Mouse (Mus musculus) heart, adult 2 months (tissue): ENCODE data around the gene Tle6. TPM values are rescaled to one million over a fixed set of nuclear protein-coding genes. Genes with fewer than 3 reads are reported as not detected.

Experiments
- DNase-seq, 2 experiments: peaks; one replicate each; pipeline ENCODE4 v3.0.0; 2021
- H3K27ac ChIP-seq: fragments of 200-600 bp; 2 replicates; pipeline ENCODE4 v1.8.1; 2022
- H3K27me3 ChIP-seq: fragments of 200-500 bp; 2 replicates; pipeline ENCODE4 v1.6.1; 2012; ENCODE audit warnings: mild to moderate bottlenecking, low read length, inconsistent platforms, mixed read lengths; ENCODE audit not compliant: control insufficient read depth, insufficient read depth
- H3K36me3 ChIP-seq: fragments of 200-500 bp; 2 replicates; pipeline ENCODE4 v1.6.1; 2012; ENCODE audit warnings: low read length, inconsistent platforms; ENCODE audit not compliant: control insufficient read depth, insufficient read depth
- H3K4me1 ChIP-seq: fragments of 200-500 bp; 2 replicates; pipeline ENCODE4 v1.6.1; 2011; ENCODE audit warnings: low read length; ENCODE audit not compliant: control insufficient read depth, insufficient read depth
- H3K4me3 ChIP-seq: fragments of 200-600 bp; 2 replicates; pipeline ENCODE4 v1.8.1; 2022
- H3K79me2 ChIP-seq: fragments of 200-500 bp; replicated peaks from 2 replicates; pipeline ENCODE4 v1.6.1; 2012; ENCODE audit warnings: mild to moderate bottlenecking, inconsistent platforms, low read length, moderate library complexity, mixed read lengths; ENCODE audit not compliant: control insufficient read depth, insufficient read depth
- H3K9ac ChIP-seq: fragments of 200-500 bp; 2 replicates; pipeline ENCODE4 v1.6.1; 2012; ENCODE audit warnings: low read depth, mild to moderate bottlenecking, control low read depth, inconsistent platforms, low read length, mixed read lengths
- CTCF ChIP-seq: fragments of 200-600 bp; IDR thresholded peaks from 2 replicates; pipeline ENCODE4 v1.8.1; 2022; ENCODE audit warnings: antibody characterized with exemption, mild to moderate bottlenecking, moderate library complexity
- EP300 ChIP-seq: fragments of 200-500 bp; IDR thresholded peaks from 2 replicates; pipeline ENCODE4 v1.6.1; 2011; ENCODE audit warnings: low read depth, low read length, control low read depth; ENCODE audit not compliant: insufficient read depth
- POLR2A ChIP-seq: fragments of 200-500 bp; IDR thresholded peaks from 2 replicates; pipeline ENCODE4 v1.6.1; 2011; ENCODE audit warnings: mild to moderate bottlenecking, low read depth, low read length, control low read depth; ENCODE audit not compliant: insufficient read depth
- WGBS: fragments of 180-500 bp; shearing (Covaris S2); methylation state at CpG from one replicate; pipeline ENCODE4 v1.1.7; 2018; 5-methylcytosine and 5-hydroxymethylcytosine counted together
- intact Hi-C: fragments of 180-260 bp; cut with DNase I; formaldehyde crosslinking; loops from one replicate; pipeline ENCODE4 v1.15.1; 2025
- polyA plus RNA-seq: library from polyadenylated mRNA; depleted of rRNA; stranded (reverse); fragments of >200 nt; gene quantifications from 2 replicates; pipeline ENCODE4 v1.2.3, GENCODE M21; 2012
- total RNA-seq, 2 experiments: library from RNA; stranded (reverse); gene quantifications; 2 replicates each; pipeline ENCODE4 v1.2.3; 2021

Tle6 gene
- total and polyA plus RNA-seq, 3 experiments, result 5.1 to 19.0 (median 7.7) TPM

GRCm38 (mm10) chr10:81598871-81599270 is 2.0 kb downstream of the Tle6 start:
- peaks cover 10% of the 10 kb centered on the region for H3K4me1 ChIP-seq
- H3K36me3 ChIP-seq, result no peaks in the 10 kb centered on the region

GRCm38 (mm10) chr10:81598342-81598741 is 2.5 kb downstream of the Tle6 start:
- intact Hi-C loops, result loop anchor here (2.0 kb wide), 1 partner anchor 24 kb away; the partner anchor contains the start of gene Tle2
- Histone ChIP-seq H3K79me2 (no peaks in the 10 kb centered on the region), H3K27ac (no peak overlapping the region), H3K4me3 (no peak overlapping the region), H3K36me3 (no peaks in the 10 kb centered on the region), H3K4me1 (peaks cover 10% of the 10 kb centered on the region), H3K9ac (no peak overlapping the region), H3K27me3 (no peaks in the 10 kb centered on the region)
- no peak for TF ChIP-seq EP300
- TF ChIP-seq POLR2A, result no peak
- no peak for TF ChIP-seq CTCF
- DNase-seq, result no peak
- WGBS, result 63% methylated on average over 3 of the region's 3 CpGs

More at GRCm38 (mm10) chr10:81598871-81599270, 2.0 kb downstream of the Tle6 start:
- no peaks in the 10 kb centered on the region for H3K27me3 ChIP-seq
- no peak for DNase-seq
- no peak overlapping the region for H3K9ac ChIP-seq
- whole genome bisulfite sequencing, result 55% methylated on average over 6 of the region's 6 CpGs
- H3K79me2 ChIP-seq, result no peaks in the 10 kb centered on the region
- H3K4me3 ChIP-seq, result no peak overlapping the region
- no peak overlapping the region for H3K27ac ChIP-seq
- intact Hi-C loops, result loop anchor here (2.0 kb wide), 1 partner anchor 24 kb away; the partner anchor contains the start of gene Tle2
- no peak for TF ChIP-seq EP300
- no peak for TF ChIP-seq POLR2A
- TF ChIP-seq CTCF, result no peak

GRCm38 (mm10) chr10:81597137-81597950 is 3.5 kb downstream of the Tle6 start:
- intact Hi-C loops, result no loop called here
- peak overlapping the region; percentile 50 for H3K9ac ChIP-seq
- H3K27ac ChIP-seq, result peak overlapping the region; percentile 41
- H3K79me2 ChIP-seq, result no peaks in the 10 kb centered on the region
- peak; percentile 47; the same call in 1 of the 2 replicates for TF ChIP-seq POLR2A
- no peak for TF ChIP-seq EP300
- TF ChIP-seq CTCF, result no peak
- H3K4me1 ChIP-seq, result peaks cover 8% of the 10 kb centered on the region
- peak; percentile 63 to 64 for DNase-seq
- 9% methylated on average over 12 of the region's 12 CpGs for WGBS
- no peaks in the 10 kb centered on the region for H3K27me3 ChIP-seq
- no peak overlapping the region for H3K4me3 ChIP-seq
- no peaks in the 10 kb centered on the region for H3K36me3 ChIP-seq

- peak overlapping the region; percentile 53 for H3K27ac ChIP-seq
Observed at GRCm38 (mm10) chr10:81596611-81597010, 4.3 kb downstream of the Tle6 start.

GRCm38 (mm10) chr10:81595599-81595998 is 5.3 kb downstream of the Tle6 start:
- no peaks in the 10 kb centered on the region for H3K36me3 ChIP-seq
- H3K9ac ChIP-seq, result no peak overlapping the region
- H3K27me3 ChIP-seq, result no peaks in the 10 kb centered on the region
- WGBS, result 33% methylated on average over 5 of the region's 5 CpGs
- no peak overlapping the region for H3K4me3 ChIP-seq
- no peak overlapping the region for H3K27ac ChIP-seq
- DNase-seq, result no peak
- TF ChIP-seq EP300 (no peak), CTCF (no peak), POLR2A (no peak)
- peaks cover 2% of the 10 kb centered on the region for H3K4me1 ChIP-seq
- intact Hi-C loops, result no loop called here
- no peaks in the 10 kb centered on the region for H3K79me2 ChIP-seq

More at GRCm38 (mm10) chr10:81596611-81597010, 4.3 kb downstream of the Tle6 start:
- Histone ChIP-seq H3K4me1 (peaks cover 7% of the 10 kb centered on the region), H3K9ac (peak overlapping the region; percentile 33; the same call in 1 of the 2 replicates), H3K36me3 (no peaks in the 10 kb centered on the region), H3K4me3 (no peak overlapping the region), H3K79me2 (no peaks in the 10 kb centered on the region), H3K27me3 (no peaks in the 10 kb centered on the region)
- no peak for TF ChIP-seq EP300
- DNase-seq, result peak; percentile 62 to 68
- intact Hi-C loops, result no loop called here
- WGBS, result 9% methylated on average over 10 of the region's 10 CpGs

- 76% methylated on average over 18 of the region's 18 CpGs for whole genome bisulfite sequencing
- intact Hi-C loops, result no loop called here
Observed at GRCm38 (mm10) chr10:81593935-81594334, 6.9 kb downstream of the Tle6 start.

More at GRCm38 (mm10) chr10:81593935-81594334, 6.9 kb downstream of the Tle6 start:
- Histone ChIP-seq H3K4me1 (peaks cover 2% of the 10 kb centered on the region), H3K36me3 (no peaks in the 10 kb centered on the region), H3K79me2 (no peaks in the 10 kb centered on the region), H3K27me3 (no peaks in the 10 kb centered on the region), H3K9ac (no peak overlapping the region), H3K4me3 (no peak overlapping the region), H3K27ac (no peak overlapping the region)
- no peak for DNase-seq
- TF ChIP-seq POLR2A (no peak), CTCF (no peak), EP300 (no peak)
